Mouse (Mus musculus) gastrocnemius, postnatal 10 days (tissue): ENCODE measurements around the gene Gm10203. TPM values are rescaled to one million over a fixed set of nuclear protein-coding genes. Genes with fewer than 3 reads are reported as not detected.
"Not testable (repeated sequence)": the region's sequence is repeated elsewhere in the genome, so short reads cannot be mapped to it uniquely, and the experiment has no call there.

Experiments
- DNase-seq: peaks from one replicate; pipeline ENCODE4 v3.0.0; 2021; ENCODE audit warnings: mixed read lengths
- long read RNA-seq, 2 experiments: library from polyadenylated mRNA; stranded (forward); transcript quantifications; one replicate each; pipeline ENCODE4 v2.0.0; 2021
- total RNA-seq, 2 experiments: library from RNA; stranded (reverse); gene quantifications; 2 replicates each; pipeline ENCODE4 v1.2.3; 2021

Gm10203 gene
- not detected for total RNA-seq
- long read RNA-seq, experiment 1, result 0 reads
- long read RNA-seq, experiment 2, result 0 reads

DNA sequence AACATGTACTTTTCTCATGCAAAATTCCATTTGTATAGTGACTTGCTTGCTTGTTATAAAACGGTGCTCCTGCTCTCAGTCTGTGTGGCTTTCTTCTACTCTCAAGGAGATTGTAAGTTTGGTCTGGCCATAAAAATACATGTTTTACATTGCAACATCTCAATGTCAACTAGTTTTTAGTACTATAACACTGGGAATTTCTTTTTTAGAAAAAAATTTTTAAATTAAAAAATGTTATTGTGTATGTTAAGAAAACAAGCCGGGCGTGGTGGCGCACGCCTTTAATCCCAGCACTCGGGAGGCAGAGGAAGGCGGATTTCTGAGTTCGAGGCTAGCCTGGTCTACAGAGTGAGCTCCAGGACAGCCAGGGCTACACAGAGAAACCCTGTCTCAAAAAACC, at the start of gene Gm10203:
Gene Gm10203, plus strand, starts transcription at position 301 of the 400 bp plus-strand sequence.
- not testable (repeated sequence) for DNase-seq

DNA sequence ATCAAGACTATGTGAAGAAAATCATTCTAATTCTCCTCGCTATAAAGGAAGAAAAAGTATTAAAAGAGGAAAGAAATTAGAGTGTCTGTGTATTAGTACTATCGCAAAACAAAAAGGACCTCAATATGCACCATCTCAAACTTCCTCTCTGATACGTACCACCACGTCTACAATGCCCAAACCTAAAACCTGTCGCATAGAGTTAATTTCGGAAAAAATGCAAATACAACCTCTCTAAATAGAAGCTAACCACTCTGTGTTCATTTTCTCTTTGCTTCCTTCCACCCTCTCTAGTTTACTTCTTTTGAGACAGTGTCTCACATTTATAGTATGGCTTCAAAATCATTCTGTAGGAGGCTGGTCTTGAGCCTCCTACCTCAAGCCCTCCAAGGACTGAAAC, 37.6 kb upstream of the Gm10203 start:
- no peak for DNase-seq

DNA sequence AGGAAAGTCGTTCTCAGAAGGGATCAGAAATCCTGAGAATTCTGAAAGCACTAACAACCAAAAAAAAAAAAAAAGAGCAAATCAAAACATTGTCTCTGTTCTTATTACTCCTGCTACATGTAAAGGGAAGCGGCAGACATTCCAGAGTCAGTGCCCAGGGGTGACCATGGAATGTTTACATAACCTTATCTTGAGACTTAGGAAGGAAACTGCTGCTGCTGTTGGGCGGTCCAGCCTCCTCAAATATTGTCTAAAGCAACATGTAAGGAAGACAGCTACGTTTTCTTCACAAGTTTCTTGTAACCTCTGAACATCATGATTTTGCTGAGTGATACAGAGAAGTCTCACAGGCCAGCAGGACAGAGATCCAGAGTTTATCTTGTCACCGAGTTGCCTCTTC, 36.5 kb upstream of the Gm10203 start:
- no peak for DNase-seq

DNA sequence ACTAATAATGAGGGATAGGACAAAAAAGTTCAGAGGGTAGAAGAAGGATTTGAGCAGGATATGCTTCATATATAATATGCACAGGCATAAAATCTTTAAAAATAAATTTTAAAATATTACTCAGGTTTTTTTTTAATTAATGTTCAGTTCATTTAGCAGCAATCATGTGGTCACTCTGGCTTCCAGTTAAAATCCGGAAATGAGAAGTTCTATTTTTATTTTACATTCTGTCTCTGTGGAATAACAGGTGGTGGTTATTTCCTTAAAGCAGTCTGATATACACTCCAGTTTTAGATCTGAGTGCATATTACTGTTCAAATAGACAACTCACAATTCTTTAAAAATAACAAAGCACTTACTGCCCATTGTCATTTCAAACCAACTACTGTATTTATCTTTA, 35.4 kb upstream of the Gm10203 start:
- DNase-seq, result no peak

DNA sequence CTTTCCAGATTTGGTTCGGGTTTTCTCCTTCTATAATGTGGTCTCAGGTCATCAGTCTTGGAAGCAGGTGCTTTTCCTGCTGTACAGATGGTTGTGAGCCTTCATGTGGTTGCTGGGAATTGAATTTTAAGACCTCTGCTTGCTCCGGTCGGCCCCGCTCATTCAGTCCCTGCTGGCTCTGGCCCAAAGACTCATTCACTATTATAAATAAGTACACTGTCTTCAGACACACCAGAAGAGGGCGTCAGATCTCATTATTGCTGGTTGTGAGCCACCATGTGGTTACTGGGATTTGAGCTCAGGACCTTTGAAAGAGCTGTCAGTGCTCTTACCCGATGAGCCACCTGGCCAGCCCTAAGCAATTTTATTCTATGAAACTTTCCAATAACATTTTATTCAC, 34.6 kb upstream of the Gm10203 start:
- no peak for DNase-seq

DNA sequence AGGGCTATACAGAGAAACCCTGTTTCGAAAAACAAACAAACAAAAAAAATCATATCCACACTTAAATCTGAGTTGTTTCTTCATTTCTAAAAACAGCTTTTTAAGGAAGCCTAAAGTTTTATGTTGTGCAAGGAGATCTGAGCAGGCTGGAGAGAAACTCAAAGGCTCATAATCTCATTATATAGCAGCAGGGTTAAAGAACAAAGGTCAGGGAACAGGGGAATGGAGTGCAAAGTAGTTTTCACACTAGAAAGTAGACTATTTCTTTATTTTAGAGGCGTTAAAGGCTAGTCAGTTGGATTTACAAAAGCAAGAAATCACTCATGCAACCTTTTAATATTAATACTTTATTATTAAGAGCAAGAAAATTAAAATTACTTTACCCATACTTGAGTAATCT, 33.7 kb upstream of the Gm10203 start:
- DNase-seq, result no peak

DNA sequence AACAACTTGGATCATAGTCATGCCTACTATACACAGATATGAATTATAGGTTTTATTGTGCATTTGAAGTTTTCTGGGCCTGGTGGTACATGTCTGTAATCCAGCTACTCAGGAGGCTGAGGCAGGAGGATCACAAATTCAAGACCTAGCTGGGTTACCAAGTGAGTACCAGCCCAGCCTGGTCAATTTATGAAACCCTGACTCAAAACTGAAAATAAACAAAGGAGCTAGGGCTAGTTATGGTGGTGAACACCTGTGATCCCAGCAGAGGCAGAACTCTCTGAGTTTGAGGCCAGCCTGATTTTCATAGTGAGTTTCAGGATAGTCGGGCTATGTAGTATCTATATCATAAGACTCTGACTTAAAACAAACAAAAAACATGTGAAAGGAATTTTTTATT, 32.7 kb upstream of the Gm10203 start:
- DNase-seq, result no peak

DNA sequence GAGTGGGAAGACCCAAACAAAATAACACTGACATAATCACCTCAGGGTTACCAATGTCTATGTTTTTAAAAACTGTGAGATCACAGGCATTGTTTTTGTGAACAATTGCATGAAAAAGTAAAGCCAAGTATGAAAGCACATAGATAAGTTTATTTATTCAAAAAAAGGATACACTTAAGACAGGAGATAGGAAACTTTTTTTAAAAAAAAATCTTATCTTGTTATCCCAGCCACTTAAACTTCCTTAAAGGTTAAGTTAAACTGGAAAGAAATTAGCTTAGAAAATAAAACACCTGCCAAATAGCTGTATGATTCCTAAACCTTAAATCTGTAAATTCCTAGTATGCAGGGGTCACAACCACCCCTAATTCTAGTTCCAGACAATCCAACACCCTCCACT, 31.0 kb upstream of the Gm10203 start:
- DNase-seq, result no peak

DNA sequence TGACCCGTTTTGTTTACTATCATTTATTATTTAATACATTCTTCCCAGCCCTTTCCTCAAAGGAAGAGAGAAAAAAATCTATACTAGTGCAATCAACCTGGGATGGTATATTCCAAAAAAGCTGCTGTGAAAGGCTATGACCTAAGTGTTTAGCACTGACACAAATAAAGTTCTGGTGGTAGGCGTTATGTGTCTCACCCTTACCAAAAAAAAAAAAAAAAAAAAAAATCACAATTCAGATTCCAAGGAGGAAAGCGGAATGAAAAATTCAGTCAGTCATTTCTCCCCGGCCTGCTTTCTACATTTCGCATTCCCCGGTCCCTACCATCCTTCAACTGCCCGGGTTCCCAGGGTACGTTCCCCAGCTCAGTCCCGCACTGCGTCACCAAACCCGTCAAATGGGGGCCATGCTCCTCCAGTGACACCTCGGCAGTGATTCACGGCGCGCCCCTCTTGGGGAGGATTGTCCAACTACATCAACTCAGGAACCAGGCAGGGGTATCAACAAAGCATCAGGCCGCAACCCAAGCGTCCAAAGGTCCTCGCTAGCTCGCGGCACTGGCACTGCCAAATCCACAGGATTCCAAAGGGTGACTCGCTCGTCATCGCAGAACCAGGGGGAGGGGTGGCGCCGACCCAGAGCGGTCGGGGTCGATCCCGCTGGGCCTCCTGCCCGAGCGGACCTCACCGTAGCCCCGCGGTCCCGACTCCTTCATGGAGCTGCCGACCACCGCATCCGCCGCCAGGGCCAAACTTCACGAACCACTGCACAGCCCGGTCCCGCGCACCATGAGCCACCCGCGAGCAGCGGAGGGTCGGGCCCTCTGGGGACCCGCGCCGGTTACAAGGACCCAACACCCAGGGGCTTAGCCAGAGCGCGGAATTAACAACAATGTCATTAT, 29.5 kb upstream of the Gm10203 start:
- peak; percentile 42 for DNase-seq

DNA sequence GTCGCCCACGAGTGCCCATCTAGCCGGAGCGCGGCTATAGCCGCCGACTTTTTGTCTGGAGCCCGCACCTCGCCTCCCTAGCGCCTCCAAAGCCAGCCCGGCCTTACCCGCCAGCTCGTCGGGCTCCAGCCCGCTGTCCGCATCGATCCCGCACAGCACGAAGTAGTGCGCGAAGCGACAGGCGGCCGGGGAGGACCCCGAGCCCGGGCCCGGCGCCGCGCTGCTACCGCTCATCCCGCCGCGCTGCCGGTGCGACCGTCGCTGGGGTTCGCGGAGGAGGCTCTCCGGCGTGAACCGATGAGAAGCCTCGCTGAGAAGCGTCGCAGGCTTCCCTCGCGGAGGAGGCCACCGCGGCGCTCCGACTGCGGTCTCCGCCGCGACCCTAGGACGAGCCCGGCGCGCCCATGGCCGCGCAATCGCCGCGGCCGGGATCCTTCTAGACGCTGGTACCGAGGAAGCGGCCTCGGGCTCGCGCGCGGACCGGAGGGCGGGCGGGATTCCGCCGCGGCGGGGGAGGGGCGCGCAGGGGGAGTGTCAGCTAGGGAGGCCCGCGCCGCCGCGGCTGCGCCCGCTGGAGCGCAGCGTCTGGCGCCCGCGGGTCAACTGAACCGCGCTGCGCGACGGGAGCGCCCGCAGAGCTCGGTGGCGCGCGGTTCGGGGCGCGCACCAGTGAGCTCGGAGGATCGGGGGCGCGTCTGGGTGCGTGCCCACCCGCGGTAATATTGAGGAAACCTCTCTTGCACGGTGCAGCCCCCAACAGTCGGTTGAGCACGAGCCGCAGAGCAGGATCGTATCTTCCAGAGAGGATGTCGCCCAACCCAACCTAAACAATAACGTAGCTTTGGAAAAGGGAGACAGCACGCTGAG, 28.7 kb upstream of the Gm10203 start, which contains the start of gene Dennd5b:
Gene Dennd5b, minus strand, starts transcription at position 605 of the 867 bp plus-strand sequence.
- peak; percentile 83 for DNase-seq

DNA sequence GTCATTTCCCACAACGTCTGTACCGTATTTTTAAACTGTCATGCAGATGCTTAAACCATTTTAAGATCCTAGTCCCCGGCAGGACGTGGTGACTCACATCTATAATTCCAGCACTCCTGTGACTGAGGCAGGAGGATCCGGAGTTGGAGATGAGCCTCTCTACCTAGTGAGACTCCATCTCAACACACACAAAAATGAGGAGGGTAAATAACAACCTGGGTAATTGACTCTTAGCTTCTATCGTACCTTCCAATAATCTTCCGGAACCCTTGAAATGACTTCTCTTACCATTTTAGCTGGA, 28.1 kb upstream of the Gm10203 start:
- DNase-seq, result no peak

DNA sequence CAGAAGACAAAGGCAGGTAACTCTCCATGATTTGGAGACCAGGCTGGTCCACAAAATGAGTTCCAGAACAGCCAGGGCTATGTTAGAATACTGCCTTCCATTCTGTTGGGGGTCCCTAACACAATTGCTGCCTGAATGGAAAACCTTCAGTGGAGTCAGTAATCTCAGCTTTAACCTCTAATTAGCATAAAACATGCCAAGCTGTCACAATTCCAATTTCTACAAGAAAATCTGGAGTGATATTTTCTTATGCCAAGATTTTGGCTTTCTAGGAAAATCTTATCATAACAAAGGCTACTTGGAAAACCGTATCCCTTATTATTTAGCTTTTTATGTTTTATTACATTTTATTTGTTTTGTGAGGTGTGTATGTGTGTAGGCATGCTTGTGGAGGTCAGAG, 26.5 kb upstream of the Gm10203 start:
- DNase-seq, result no peak

DNA sequence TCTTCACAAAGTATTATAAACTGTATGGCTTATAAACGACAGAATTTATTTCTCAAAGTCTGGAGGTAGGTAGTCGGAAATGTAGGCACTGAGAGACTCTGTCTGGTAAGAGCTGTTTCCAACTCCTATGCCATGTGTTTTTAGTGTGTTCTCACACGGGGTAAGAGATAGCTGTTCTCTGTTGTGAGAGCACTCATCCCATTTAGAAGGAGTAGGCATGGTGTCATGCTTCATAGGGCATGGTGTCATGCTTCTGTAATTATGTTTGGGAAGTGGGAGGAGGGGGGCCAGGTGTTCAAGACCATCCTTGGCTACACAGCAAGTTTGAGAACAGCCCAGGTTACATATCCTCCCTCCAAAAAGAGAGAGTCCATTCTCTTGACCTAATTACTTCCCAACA, 22.4 kb upstream of the Gm10203 start:
- no peak for DNase-seq

DNA sequence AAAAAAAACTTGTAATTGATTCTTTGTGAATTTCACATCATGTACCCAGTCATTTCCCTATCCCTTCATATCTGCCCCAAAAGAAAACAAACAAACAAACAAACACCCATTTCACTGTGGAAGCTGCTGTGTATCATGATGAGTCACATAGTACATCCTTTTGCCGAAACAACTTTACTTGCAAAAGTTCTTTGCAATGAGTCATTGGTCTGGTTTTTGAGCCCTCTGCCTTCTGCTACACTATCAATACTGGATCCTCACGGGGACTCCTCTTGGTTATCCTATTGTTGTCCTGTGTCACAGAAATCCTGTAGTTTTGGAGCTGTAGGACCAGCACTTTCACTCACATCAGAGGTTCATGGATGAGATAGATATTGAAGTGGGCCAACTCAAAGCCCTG, 21.1 kb upstream of the Gm10203 start:
- DNase-seq, result no peak

DNA sequence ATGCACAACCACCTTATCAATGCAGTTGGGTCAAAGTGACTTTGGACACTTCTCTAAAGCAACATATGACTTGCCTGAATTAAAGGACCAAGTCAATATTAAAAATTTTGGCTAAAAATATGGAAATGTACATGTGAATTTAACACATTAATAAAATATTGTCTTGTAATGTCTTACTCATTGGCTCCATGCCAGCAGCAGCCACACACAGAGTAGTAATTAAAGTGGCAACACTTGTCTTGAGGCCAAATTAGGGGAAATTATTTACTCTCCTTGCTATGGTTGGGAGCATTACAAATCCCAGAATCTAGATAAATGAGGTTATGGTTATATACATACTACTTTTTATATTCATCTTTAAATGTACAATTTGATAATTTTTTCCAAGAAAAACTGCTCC, 13.0 kb upstream of the Gm10203 start:
- no peak for DNase-seq

DNA sequence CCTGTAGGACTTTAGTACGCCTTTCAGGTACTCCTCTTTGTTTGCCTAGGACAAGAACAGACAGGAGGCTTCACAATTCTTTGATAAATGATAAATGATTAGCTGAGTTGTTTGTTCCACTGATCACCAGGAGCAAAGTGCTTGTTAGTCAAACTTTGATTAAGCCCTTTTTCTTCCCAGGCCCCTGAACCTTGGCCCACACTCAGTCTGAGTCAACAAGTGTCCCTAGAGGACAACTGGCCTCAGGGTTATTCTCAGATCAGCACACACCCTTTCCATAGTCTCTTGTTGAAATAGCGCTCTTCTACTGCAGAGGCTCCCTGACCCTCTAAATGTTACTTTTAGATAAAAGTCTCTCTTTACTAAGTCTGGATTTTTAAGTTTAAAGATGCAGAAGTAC, 11.0 kb upstream of the Gm10203 start:
- no peak for DNase-seq

DNA sequence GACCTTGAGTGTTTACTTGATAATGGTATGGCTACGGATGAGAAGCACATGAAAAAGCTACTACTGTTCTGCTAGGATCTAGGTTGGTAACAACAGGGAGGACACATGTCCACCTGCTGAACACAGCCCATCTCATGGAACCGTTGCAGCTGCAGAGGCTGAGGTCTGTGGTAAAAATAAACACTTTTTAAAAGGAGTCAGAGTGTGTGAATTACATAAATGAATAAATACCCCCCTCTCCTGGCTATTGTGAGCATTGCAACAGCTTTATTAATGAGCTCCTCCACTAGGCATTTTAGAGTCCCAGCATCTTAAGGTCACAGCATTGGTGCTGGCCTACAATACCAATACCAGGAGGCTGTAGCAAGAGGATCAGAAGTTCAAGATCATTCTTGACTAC, 10.1 kb upstream of the Gm10203 start:
- DNase-seq, result peak; percentile 52

DNA sequence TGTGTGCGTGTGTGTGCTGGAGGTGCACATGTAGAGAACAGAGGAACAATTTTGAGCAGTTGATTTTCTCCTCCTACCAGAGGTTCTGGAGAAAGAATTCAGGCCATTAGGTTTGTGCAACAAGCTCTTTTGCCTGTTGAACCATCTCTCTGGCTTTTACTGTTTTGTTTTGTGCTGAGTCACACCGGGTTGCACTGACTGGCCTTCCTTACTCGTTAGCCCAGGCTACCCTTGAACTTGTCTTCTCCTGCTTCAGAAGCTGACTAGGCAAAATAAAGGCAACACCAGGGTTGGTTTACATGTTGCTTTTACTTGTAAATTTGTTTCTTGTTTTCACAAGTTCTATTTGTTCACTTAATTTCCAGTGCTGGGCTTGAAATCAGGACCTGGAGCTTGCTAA, 6.9 kb upstream of the Gm10203 start:
- DNase-seq, result no peak

DNA sequence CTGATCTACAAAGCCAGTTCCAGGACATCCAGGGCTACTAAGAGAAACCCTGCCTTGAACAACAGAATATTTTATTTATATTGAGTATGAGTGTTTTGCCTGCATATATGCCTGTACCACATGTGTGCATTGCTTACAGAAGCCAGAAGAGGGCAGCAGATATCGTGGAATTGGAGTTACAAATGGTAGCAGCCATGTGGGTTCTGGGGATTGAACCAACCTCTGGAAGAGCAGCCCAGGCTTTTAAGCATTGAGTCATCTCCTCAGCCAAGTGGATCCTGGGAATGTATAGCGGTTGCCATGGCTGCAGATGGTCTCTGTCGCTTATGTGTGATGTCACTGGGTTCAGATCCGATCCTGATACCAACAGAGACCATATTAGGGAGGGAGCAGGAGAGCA, 3.3 kb upstream of the Gm10203 start:
- peak; percentile 15 for DNase-seq

DNA sequence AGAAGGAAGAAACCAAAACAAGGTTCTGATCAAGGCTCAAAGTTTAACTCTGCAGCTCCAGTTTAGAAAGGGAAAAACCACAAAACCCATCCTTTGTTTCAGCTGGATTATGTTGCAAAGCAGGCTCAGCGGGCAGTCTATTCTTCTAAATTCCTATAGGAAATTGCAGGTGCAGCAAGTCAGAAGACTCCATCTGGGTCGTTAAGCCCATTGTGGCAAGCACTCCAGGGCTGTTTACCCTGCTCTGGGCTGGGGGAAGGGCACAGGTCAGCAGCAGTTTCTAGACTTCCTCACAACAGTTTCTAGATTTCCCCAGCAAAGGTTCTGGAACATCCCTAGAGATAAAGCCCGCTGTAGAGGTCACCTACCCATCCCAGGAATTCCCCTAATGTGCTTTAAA, 1.1 kb downstream of the Gm10203 start:
- DNase-seq, result no peak

DNA sequence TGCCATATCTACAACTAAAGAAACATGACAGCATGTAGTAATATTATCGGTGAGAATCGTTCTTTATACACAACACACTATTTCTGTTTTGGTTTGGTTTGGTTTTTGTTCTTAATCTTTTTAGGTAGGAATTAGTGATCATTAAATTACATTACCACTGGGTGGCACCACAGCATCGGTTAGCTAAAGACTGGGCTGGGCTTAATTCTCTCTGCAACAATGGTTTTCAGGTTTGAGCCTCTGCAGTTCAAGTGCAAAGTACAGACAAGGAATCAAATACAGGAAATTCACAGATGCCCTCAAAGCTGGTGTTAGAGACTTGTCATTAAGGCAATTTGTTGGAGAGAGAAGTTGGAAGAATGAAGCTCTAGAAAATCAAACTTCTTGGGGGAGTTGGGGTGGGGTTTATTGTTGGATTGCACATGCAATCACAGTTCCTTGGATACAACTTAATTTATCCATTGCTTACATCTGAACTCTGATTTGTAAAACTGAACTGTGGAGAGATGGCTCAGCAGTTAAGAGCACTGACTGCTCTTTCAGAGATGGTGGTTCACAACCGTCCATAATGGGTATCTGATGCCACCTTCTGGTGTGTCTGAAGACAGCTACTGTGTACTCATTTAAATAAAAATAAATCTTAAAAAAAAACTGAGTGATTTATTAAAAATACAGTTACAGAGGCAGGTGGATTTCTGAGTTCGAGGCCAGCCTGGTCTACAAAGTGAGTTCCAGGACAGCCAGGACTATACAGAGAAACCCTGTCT, 2.5 kb downstream of the Gm10203 start:
- DNase-seq, result peak; percentile 19

DNA sequence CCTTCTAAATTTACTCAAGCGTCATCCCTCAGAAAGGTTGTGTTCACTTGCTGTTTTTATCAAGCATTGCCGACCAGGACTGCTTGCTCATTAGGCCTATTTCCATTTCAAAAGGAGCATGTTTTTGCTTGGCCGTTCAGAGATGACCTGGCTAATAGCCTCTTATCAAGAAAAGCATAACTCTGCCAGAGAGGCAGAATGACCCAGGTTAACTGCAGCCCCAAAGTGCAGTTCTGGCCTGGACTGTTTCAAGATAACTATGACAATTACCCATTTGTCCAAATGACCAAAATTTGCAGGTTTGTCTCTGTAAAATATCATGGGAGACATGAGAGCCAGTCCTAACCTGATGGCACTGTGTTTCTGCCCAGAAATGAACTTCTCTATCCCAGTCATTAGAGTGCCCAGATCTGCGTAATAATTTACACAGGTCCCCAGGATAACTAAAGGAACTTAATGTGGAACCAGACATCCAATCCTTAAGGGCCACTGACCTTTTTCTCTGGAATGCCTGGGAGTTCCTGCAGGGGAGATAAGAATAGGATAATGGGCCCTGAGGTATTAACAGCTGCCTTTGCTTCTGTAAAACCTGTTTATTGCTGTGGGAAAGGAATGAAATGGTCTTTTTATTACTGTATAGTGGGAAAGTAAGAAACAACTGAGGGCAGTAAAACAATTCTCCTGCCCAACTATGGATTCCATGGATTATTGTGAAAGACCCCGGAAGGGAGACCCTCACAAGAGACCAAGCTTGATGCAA, 4.6 kb downstream of the Gm10203 start:
- DNase-seq, result no peak
